ENCODE assay signal across 15 mouse cellular contexts in the genomic region with DNA sequence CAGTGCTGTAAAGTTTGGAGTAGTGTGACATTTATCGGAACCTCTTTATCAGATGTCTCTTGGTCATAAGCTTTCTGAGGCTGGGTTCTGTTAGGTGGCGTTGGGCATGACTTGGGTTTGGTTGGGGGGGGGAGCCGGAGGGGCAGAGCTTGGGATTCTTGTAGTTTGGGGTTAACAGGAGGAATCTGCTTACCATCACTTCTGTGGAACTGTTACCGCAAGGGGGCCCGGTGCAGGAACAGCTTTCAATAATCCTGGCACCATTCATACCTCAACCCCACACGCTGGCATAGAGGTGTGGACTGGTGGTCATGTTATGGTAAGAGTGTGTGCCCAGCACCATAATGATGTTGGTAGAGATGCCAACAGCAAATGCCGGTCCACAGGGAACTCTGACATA.
"Had no signal": no experiment of that assay in that cellular context is flagged by ENCODE, and none has a peak within 500 bp of the region (broad histone marks: within the 10 kb centered on the region; RNA-seq: fewer than 3 reads in every experiment).

No protein-coding gene starts in this region.

- DNase-seq: retina, postnatal 1 day; right cerebral cortex, adult 18-20 months; right cerebral cortex, postnatal 14 days; right cerebral cortex, postnatal 25 days; right cerebral cortex, postnatal 4 days; spleen, adult 18-20 months; thymus, adult 18-20 months; thymus, adult 2 months; thymus, postnatal 14 days; thymus, postnatal 25 days; thymus, postnatal 36 days; thymus, postnatal 4 days had no signal

- H3K4me2 ChIP-seq: neural tube, embryonic 15.5 days; stomach, embryonic 15.5 days had no signal

- H3K27me3 ChIP-seq: neural tube, embryonic 15.5 days; stomach, embryonic 15.5 days had no signal

- H3K27ac ChIP-seq: neural tube, embryonic 15.5 days; stomach, embryonic 15.5 days; stomach, postnatal 0 days had no signal

- H3K9ac ChIP-seq: neural tube, embryonic 15.5 days; stomach, embryonic 15.5 days had no signal

- H3K4me1 ChIP-seq: stomach, embryonic 15.5 days had no signal

- H3K36me3 ChIP-seq: neural tube, embryonic 15.5 days; stomach, embryonic 15.5 days had no signal

- H3K4me3 ChIP-seq: neural tube, embryonic 15.5 days; stomach, embryonic 15.5 days had no signal

- H3K9me3 ChIP-seq: neural tube, embryonic 15.5 days; stomach, embryonic 15.5 days had no signal
